Mouse (Mus musculus) CD4-positive helper T cell, adult 2 months (primary cell): Measurements from ENCODE around the gene Acbd3.

Experiments used
- DNase-seq: peaks from one replicate; pipeline ENCODE4 v3.0.0-alpha.2; 2012; ENCODE audit warnings: low read depth, missing footprints, low spot score

Gene Acbd3

DNA sequence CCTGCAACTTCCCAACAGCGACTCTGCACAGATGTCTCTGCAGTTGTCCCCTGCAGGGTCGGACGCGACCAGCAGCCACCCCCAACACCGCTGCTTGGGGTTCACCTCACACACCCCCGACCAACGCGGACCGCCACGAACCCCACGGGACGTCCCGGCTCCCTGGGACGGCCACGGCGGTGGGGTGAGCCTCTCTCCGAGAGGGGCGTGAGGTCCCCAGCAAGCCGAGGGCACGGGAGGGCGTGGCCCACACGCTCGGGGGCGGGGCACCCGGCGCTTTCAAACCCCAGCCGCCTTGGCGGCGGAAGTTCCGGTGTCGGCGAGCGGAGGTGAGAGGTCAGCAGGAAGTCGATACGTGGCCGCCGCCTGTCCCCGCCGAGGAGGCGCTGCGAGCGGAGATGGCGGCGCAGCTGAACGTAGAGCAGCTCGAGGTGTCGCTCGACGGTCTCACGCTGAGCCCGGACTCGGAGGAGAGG lies at the start of gene Acbd3:
Gene Acbd3 (plus strand): TSS at position 340 of the 476 bp plus-strand sequence.
- DNase-seq, result peak; percentile 93

DNA sequence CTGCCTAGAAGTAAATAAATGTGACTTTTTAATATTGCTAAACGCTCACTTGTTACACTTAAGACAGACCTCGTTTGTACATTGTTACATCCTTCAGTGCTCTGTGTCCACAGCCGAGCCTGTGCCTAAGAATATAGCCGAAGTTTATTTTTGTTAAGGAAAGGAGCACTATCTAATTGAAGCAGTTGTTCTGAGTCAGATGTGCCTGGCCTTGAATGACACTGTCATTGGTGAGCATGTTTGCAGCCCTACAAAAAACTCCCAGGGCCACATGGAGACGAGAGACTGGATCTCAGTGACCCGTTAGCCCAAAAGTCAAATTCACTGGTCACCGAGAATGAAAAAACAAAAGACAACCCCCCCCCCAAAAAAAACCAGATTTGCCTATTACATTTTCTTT lies 34.6 kb upstream of the Acbd3 start:
- no peak for DNase-seq

DNA sequence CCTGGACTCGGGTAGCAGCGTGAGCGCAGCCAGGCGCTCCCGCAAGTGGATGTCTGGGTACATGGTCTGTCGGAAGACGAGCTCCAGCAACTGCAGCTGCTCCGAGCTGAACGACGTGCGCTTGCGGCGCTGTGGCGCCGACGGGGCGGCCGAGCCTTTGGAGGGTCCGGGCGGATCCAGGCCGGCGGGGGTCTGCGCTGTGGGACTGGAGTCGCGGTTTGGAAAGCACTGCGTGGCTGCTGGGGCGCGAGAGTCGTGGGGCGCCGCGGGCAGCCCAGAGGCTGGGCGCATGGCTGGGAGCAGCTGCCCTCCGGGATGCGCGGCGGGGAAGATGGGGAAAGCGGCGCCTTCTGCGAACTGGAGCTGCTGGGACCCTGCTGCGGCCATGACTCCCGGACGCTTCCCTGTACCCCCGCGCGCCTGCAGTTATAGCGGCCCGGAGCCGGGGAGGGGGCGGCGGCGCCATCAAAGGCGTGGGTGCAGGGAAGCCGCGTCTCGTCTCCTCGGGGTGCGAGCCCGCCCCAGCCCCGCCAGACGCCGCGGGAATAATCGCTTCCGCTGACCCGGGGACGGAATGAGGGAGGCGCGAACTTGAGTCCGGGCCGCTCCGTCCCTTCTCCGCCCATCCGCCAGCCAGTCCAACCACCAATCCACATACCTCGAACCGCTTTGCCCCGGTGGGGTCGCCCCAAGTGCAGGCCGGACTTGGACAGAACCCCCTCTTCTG lies 29.1 kb upstream of the Acbd3 start, which contains the start of gene Mixl1:
Gene Mixl1 (minus strand): TSS at position 409 of the 727 bp plus-strand sequence.
- DNase-seq, result peak; percentile 8

DNA sequence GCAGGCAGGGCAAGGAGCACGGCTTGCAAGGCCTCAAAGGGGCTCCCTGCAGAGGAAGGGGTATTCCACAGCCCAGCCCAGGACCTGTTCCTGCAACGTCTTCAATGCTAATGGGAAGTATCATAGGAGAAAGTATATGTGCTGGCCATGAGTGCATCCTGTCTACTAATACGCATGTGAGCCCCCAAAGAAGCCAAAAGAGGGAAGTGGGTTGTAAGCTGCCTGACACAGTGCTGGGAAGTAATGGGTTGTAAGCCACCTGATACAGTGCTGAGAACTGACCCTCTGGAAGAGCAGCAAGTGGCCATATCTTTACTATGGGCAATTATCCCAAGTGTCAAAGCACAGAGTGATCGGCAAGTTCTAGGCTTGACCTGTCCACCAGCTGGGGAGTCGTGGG lies 27.8 kb upstream of the Acbd3 start:
- no peak for DNase-seq

DNA sequence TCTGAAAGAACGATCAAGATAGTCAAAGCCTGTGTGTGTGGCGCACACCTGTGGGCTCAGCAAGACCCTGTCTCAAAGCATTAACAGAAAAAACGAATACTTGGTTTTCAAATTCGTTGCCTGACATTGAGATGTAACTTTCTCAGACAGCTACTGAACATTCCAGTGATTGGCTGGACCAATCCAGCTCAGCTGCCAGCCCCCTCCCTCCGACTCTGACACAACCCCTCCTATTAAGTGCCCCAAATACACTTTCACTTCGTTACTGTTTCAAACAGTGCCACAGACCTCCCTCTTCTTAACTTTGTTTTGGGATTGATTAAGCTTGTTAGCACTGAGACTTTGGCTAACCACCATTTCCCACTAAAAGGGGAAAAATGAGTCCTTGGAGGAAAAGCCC lies 22.4 kb upstream of the Acbd3 start:
- no peak for DNase-seq

DNA sequence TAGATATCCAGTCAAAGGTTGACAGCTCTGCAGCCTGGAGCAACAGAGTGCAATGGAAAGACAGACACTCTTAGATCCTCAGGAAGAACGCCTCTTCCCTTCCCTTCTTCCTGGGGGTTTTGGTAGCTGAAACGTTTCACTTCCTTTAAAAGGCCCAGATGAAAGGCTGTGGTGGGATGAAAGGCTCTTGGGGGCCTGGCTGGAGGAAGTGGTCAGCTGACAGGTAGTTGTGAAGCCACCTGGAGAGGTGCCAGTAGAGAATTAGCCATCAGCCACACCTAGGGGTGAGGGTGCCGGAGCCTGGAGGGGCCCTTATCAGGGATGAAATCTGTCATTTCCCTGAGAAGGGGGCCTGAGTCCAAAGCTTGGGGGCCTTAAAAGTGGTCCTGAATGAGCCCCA lies 18.5 kb upstream of the Acbd3 start:
- no peak for DNase-seq

DNA sequence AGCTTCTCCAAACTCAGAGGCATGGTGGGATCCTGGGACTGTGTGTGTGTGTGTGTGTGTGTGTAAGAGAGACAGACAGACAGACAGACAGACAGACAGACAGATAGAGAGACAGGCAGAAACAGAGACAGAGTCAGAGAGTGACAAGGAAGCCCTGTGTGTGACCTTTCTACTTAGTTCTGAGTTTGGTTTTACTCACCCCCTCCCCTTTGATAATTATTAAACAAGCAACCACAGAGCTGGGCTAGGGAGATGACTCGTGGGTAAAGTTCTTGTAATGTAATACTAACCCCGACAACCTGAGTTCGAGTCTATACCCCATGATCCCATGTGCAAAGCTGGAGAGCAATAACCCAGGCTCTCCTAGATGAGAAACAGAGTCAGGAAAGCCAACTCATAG lies 18.0 kb upstream of the Acbd3 start:
- no peak for DNase-seq

DNA sequence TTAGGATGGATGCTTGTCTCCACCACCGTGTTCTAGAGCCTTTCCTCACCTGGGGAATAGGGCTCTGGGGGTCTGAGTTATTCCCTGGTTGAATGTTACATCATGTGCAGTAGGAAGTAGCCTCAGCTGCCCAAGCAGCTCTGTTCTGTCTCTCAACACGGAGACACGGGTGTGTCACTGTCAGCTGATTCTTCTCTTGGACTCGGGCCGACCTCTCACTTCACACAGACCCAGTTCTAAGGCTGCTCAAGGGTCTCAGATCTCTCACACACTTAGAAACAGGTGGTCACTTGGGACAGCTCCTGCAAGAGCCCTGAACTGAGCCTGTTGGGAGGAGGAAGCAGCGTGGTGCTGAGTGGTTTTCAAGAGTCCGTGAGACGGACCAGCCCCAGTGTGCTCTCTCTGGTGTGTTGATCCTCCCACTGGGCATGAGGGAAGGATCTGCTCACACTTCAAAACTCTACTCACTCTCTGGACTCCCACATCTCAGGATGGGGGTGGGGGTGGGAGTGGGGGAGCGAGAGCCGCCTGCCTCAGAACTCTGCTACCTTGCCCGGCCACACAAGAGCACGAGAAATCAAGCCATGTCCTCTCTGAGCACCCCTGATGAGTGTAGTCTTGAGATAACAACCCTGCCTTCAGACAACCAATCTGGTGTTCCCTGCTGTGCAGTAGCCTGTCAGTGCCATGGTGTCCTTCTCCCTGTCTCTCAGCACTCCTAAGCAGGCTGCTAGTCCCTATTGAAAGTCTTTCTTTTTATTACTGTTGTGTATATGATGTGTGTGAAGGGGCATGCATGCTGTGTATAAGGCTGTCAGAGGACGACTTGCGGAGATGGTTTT lies 16.7 kb upstream of the Acbd3 start:
- DNase-seq, result no peak

DNA sequence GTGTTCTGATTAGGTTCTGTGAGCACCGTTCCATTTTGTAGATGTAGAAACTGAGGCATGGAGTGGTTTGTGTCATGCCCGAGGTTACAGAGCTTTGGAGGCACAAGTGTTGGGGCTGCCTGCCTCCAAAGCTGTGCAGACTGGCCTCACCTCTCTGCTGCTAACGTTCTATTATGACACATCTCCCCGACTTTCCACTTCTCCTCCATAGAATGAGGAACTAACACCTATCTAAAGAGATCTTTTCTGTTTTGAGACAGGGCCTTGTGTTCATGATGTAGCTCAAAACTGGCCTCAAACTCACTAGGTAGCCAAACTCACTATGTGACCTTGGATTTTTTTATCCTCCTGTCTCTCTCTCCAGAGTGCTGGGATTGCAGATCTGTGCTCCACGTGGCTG lies 7.1 kb upstream of the Acbd3 start:
- DNase-seq, result no peak

DNA sequence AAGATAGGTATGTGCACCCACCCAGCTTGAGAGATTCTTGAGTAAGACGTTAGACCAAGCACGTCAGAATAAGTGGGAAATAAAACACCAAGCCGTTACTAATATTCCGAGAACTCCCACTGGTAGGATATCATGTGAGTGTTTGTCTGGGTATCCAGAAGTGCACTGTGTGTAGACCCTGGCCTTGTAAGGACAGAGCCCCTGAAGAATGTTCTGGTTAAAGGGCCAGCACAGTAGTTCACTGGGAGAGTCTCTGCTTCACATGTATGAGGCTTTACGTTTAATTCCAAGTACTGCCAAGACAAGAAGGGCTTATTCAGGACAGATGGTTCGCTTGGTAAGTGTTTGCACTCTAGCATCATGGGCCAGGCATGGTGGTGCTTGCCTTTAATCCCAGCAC lies 6.4 kb upstream of the Acbd3 start:
- no peak for DNase-seq

DNA sequence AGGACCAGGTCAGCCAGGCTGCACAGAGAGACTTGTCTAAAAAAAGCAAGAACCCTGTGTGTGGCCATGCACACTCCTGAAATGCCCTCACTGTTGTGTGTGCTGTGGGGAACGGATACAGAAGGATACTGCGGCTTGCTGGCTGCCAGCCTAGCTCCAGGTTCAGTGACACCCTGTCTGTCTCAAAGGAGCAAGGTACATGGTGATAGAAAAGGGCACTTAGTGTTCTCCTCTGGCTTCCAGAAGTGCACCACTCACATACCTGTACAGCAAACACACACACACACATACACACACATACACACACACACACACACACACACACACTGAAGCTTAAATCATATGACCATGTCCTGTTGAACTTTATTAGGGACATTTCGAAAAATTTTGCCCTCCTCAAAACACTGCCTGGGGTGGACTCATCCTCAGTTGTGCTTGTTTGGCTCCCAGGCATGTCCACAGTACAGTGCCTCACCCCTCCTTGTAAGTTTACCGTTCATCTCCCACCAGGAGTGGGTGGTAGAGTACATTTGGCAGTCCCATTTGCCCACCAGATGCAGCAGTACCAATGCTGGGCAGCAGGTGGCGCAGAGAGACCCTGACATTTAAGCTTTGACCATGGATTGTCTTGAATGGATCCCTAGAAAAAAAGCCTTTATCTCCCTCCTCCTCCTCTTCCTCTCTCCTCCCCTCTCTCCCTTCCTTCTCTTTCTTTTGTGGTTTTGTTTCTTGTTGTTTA lies 5.7 kb upstream of the Acbd3 start:
- DNase-seq, result peak; percentile 82

DNA sequence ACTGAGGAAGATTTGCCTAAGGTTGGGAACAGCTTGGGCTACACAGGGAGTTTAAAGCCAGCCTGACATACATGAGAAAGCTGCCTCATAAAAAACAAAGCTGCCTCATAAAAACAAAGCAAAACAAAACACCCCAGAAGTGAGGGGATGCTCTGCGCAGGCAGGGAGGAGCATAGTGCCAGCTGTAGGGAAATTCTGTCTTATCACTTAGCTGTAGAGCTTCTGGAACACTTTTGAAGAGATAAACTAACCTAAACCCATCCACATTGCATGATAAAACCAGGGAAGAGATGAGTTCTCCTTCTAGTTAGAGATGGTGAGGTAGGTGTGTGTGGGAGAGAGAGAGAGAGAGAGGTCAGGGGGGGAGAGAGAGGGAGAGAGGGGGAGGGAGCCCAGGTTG lies 3.2 kb upstream of the Acbd3 start:
- DNase-seq, result no peak

DNA sequence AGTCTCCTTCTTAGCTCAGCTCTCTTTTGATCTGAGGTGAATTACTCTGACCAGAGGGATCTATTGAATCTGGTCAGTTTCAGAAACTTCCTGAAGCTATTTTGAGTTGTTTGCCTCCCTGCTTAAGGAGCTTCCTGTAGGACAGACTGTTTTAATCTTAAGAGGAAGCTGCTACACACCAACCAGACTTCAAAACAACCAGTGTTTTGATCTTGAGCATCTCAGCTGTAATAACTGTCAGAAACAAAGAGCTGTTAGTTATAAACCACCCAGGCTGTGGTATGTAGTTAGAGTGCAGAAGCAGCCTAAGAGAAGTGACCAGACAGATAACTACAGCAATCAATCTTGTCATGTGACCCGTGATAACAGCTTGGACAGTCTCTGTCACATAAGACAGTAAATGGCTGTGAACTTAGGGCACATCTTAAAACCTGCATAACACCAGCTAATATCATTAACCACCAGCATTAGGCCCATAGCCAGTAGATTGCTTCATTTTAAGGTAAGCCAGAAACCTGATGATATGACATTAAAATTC lies 2.1 kb upstream of the Acbd3 start:
- peak; percentile 35 for DNase-seq

DNA sequence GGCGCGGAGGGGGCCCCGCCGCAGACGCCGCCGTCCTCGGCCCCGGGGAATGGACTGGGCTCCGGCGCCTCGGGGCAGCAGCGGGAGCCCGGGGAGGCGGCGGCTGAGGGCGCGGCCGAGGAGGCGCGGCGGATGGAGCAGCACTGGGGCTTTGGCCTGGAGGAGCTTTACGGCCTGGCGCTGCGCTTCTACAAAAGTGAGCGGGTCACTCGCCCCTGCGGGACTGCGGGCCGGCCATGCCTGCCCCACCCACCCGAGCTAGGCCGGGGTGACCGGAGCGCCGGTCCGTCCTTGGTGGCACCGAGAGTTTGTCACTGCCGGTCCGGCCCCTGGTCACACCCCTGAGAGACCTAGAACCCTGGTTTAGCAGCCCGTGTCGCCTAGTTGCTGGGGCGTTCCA lies 340 bp downstream of the Acbd3 start:
- no peak for DNase-seq

DNA sequence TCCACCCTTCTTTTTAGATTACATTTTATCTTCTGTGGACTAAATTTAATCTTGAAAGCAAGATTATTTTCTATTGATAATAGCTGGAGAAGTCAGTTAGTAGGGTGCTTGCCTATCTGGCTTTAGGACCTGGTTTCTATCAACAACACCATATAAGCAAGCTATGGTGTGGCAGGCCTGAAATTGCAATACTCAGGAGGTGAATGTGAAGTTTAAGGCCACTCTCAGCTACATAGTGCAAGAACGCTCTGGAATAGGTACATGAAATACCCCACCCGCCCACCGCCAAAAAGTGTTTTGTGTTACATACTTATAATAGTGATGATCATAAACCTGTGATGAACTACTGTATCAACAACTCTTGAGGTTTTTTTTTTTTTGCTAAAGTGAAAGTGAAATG lies 3.4 kb downstream of the Acbd3 start:
- peak; percentile 34 for DNase-seq

DNA sequence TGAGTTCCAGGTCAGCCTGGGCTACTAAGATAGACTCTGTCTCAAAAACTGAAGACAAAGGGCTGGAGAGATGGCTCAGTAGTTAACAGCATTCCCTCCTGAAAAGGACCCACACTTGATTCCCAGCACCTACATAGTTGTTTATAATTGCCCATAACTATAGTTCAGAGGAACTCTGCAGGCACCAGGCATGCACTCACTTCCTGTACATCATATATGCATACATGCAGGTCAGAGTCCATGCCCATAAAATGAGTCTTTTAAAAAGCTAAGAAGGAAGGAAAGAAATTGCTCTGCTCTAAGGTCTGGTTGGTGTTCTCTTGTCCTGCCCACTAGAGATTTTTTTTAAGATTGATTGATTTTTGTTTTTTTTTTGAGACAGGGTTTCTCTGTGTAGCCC lies 22.0 kb downstream of the Acbd3 start:
- DNase-seq, result no peak

DNA sequence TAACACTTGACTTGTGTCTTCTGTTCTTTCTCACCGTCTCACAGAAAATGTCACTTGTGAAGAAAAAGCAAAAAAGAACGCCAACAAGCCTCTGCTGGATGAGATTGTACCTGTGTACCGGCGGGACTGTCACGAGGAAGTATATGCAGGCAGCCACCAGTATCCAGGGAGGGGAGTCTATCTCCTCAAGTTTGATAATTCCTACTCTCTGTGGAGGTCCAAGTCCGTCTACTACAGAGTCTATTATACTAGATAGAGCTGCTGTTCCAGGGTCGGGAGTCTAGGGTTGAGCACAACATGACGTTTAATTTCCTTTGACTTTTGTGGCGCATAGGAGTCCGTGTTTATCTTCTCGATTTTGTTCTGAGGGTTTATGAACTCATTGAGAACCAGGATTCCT lies 26.3 kb downstream of the Acbd3 start:
- DNase-seq, result no peak

DNA sequence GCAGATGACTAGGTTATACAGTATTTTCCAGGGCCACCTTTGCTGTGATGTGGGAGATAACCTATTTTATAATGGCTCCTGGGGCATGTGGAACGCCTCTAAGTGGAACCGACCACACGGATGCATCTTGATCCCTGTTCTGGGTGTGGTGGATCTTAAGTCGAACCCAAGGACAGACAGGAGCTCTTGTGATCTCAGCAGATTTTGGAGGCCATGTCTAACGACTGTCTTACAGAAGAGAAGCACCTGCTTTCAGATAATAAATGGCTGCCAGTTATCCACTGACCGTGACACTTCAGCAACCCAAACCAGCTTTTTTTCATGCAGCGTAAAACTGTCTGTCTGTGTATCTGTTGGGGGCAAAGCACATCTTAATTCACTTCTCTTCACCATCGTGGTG lies 28.5 kb downstream of the Acbd3 start:
- DNase-seq, result no peak

DNA sequence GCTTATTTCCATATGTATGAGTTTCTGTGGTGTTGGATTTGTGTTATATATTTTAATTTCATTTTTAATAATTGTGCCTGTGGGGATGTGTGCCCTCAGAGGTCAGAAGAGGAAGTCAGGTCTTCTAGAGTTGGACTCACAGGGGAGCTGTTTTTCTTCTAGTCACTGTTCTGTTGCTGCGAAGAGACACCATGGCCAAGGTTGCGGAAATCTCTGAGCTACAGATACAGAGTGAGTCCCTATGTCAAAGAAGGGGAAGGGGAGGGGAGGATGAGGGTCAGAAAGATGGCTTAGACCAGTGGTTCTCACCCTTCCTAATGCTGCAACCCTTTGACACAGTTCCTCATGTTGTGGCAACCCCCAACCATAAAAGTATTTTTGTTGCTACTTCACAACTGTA lies 30.9 kb downstream of the Acbd3 start:
- no peak for DNase-seq

DNA sequence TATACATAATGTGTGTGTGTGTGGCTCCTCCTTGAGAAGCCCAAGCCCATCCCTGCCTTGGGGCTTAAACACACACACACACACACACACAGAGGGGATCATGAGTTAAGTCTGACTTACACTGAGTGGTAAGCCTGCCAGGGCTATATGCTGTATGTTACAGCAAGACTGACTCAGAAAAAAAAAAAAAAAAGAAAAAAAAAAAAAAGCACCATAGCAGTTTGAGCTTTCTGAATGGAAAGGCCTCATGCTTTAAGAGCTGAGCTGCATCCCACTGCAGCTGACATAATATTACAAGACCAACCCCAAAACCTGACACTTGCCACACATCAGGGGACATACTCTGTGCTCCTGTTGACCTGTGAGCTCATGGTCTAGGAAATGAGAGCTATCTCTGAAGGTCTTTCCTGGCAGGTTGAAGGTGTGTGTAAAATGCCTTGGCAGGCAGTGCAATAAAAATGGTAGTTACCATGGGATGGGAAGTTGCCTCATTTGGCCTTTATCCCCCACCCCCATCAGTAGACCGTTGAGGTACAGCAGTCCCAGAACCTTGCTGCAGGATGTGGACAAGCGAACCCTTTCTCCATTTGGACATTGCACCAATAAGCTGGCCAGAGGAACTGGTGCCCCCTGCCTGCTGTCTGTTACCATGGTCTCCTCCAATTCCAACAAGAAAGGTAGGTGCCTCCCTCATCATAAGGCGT lies 31.6 kb downstream of the Acbd3 start:
- DNase-seq, result no peak

DNA sequence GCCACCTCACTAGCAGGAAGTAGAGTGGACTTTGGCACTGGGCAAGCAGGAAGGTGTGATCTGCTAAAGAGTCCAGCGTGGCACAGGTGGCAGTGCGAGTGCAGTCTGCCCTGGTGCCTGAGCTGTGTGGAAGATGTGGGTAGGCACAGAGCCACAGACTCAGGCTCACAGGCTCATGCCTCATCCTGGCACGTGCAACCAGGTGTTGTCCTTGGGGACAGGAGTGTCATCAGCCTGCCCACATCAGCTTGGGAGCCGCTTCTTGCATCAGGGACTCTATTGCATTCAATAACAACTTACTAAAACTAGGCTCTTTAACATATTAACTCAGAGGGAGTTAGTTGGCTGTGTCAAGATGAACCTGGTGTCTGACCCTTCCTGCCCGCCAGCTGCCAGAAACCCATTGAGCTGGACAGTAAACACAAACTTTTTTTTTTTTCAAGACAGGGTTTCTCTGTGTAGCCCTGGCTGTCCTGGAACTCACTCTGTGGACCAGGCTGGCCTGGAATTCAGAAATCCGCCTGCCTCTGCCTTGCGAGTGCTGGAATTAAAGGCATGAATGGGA lies 32.2 kb downstream of the Acbd3 start:
- no peak for DNase-seq
